Mouse (Mus musculus) kidney, adult 9 months (tissue): ENCODE results near the gene Sec61a1.

ENCODE experiments used
- DNase-seq: peaks from one replicate; pipeline ENCODE4 v3.0.0; 2022

Sec61a1 gene

DNA sequence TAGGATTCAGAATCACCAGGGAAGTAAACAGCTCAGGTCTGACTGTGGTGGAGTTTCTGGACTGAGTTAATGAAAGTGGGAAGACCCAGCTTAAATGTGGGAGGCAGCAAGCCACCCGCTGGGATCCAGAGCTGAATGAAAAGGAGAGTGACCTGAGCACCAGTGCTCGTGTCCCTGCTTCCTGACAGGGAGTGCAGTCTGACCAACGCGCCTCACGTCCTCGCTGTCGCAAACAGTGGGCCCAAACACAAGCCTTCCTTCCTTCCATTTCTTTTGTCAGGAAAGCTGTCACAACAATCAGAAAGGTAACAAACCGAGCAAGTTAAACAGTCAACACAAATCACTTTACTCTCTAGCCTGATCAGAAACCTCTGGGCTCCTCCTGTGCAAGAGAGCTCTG is 2.7 kb downstream of the Sec61a1 start:
- DNase-seq: no peak

DNA sequence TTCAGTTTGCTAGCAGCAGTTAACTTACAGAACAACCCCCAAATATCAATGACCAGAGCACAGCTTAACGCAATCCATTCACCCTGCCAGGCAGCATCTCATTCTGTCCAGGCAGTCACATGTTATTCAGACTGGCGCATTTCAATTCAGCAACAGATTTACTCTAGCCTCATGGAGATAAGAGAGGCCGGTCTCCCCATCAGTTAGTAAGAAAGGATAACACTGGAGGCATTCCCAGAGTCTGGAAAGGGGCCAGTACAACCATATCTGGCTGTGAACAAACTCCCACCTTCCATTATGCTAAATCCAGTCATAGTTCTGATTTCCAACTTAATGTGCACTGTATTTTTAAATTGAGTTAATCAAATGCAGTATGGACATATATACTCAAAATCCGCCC is 4.2 kb downstream of the Sec61a1 start:
- no peak for DNase-seq

DNA sequence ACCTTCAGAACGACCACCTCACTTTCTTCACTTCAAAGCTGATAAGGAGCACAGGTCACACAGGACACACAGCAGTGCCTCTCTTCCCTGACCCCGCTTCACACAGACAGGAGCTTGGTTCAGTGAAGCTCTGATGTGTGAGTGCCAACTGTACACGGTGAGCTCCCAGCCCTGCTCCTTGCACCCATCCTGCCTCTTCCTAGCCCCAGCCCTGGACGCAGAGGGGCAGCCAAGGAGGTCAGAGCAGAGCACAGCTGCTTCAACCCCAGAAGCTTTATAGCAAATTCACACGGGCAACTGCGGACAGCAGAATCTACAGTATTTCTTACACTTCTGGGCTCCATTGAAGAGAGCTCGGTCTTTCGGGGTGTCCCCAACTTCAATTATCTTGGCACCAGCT is 4.7 kb downstream of the Sec61a1 start:
- no peak for DNase-seq

DNA sequence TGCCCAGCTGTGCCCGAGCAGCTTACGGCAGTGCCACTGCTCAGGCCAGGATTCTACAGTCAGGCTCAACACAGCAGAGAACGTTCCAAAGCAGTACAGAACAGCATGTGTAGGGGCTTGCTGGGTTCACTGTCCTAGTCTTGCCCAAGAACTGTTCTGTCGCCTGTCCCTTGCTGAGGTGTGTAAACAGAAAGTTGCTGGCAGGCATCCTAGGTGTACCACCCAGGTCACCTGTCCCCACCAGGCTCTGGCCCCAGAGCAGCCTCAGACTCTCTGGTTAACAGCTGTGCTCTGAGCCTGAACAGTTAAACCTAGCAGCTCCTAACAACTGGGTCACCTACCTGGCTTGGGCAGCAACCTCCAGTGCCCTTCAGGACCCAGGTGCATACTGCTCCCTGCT is 15.7 kb downstream of the Sec61a1 start:
- no peak for DNase-seq

DNA sequence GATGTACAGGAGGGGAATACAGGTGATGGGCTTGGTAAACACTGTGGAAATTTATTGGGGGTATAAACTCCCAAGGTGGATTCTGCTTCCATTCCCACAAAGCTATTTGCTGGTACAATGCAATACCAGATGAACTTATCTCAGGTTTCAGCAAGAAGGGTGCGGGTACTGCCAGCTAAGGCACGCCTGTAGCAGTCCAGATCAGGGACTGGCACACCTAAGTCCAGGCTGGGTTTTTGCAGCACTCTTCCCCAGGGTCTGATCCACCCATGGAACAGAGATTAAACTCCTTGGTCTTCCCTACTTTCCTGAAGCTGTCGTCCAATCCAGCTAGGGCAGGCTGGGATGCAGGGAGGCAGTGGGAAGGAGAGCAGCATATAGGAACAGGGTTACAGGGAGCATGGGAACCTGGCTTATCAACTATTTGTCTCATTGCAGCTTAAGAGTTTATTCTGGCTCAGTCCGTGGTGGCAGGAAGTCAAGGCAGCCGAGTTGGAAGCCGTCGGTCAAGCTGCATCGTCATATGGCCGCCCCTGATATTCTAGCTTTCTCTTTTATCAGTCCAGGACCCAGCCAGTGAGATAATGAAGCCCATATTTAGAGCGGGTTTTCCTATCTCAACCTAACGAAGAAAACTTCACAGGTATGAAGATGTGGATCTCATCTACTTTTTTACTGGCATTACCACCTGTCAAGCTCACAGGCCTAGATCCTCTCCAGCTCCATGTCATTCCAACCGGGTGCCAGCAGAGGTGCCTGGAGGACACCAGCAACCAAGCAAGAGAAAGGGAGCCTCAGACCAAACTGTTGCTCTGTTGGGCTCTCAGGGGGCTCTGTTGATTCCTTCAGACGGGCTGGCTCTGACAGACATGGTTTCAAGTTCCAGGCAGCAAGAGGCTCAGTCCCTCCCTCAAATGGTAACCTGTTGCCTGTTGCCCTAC is 16.4 kb downstream of the Sec61a1 start:
- no peak for DNase-seq

DNA sequence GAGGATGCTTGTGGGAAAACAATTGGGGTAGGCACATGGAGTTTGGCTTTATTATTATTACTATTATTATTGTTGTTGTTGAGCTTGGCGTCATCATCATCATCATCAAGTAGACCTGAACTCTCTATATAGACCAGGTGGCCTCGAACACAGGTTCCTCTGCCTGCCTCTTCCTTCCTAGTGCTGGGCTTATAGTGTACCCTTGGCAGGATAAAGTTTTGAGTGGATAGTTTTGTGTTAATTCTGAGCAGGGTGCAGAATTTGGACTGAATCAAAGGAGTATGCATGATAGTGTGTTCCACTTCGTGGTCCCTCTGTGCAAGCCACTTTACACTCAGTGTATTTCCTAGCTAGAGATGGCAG is 18.3 kb downstream of the Sec61a1 start:
- DNase-seq: no peak

DNA sequence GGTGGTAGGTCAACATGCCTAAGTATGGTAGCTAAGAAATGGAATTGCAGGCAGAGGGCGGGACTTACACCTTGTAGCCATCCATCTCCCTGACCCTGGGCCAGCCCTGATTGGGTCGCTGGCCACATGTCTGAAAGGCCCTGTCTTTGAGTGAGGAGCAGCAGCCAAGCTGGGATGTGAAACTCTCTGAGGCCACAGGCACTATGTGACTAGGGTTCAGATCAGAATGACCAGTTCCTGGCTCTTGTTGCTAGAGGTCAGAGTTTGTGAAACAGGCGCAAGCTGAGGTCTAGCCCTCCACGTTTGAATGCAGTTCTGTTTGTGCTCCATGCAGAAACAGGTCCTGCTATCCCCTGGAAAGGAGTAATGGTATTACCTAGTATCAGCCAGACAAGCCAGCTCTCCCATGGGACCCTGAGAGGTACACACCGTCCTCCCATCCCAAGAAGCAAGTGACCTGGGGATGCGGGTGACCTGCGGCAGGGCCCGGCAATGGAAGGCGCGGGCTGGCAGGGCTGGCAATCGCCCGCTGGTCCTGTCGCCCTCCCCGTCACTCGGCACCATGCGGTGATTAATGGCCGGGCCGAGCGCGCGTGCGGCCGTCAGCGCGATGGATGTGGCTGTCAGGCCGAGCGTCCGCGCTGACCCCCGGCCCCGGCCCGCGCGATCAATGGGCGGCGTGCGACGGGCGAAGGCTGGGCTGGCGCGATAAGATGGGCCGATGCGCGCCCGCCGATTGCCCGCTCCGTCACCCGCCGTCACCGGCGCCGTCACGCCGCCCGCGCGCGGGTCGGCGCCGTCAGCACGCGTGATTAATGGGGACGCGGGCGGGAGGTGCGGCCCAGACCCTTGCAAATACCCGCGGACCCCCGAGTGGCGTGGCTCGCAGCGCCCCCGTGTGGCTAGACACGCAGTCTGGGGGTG is 19.0 kb downstream of the Sec61a1 start:
- DNase-seq: no peak

DNA sequence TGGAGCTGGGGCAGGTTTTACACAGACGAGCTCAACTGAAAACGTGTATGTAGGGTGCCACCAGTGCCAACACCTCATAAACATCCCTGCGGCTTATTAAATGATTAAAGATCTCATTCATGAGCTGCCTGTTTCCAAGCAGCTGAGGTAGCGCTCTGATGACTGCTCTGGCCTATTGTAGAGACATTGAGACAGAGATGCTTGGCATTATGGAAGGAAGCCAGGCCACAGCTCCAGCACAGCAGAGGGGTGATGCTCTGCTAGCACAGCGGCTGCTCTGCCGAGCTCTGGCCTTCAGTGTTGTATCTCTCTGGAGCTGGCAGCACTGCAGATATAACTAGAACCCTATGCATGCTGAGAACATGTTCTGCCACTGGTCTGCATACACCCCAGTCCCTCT is 25.0 kb downstream of the Sec61a1 start:
- DNase-seq: no peak

DNA sequence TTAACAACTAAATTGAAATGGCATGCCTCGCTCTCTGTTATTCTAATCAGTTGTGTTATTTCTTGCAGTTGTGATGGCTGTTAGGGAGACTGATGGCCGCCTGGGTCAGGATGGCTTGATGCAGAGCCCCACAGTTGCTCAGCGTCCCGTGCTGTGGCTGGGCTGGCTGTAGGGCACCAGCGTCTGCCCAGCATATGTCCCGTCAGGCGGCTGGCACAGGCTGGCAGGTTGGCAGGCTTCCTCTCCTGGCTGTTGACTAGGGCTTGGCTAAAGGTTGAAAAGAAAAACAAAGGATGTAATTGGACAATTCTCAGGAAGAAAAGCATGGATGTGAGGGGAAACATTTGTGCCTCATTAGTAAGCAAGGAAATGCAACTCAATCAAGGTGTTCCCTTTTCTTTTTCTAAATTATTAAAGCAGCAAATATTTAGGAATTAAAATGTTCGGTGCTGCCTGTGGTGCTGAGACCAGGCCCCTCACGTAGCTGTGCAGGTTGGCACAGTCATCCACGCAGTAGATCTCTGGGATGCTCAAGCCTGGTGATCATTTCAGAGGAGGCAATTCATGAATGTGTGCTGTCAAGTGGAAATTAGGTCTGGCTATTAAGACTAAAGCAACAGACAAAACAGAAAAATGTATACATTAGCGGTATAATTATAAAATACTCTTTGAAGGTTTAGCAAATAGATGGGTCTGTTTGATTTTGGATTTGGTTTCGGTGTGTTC is 27.9 kb downstream of the Sec61a1 start:
- no peak for DNase-seq

DNA sequence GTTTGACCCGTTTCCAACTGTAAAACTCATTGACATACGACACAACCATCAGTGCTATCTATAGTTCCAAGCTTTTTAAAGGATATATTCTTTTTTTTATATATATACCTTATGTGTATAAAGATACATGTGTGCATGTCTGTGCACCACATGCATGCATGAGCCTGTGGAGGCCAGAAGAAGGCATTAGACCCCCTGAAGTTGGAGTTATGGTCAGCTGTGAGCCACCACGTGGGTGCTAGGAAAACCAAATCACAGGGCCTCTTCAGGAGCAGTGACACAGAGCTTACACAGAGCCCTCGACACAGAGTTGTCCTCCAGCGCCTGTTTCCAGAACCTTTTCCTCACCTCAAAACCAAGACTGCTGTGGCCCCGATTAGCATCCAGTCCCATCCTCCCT is 28.9 kb downstream of the Sec61a1 start:
- DNase-seq: no peak

DNA sequence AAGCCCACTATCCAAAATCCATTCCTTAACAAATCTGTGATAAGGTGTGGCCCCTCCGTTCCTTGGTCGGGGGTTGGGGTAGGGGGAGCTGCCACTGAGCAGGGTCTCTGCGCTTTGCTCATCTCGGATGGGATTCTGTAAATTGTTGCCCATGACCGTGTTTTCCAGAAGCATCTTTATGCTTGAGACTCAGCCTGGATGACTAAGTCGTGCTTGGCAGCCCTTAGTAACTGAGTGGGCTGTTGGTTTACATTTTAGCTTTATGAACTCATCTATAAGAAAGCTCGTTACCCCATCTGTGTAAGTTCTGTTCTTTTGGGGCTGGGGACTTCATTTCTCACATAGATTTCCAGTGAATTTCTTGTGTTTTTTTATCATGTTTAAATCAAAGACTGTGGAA is 29.7 kb downstream of the Sec61a1 start:
- no peak for DNase-seq

DNA sequence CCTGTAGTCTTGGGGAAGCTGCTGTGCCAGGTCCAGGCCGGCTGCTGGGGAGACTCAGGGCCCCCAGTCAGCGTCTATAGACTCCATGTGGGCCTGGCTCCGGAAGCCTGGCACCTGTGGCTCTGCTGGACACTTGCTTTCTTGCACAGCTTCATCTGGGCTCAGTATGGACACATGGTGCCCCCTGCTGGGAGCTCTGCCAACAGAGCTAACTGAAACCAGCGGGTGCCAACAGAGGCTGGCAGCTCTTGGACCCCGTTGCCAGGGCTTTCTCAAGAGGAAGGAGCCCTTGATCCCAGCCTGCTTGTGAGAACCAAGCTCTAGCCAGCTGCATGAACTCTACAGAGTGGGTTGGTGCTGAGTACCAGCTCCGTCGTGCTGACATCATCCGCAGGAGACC is 31.8 kb downstream of the Sec61a1 start:
- DNase-seq: peak; percentile 40

DNA sequence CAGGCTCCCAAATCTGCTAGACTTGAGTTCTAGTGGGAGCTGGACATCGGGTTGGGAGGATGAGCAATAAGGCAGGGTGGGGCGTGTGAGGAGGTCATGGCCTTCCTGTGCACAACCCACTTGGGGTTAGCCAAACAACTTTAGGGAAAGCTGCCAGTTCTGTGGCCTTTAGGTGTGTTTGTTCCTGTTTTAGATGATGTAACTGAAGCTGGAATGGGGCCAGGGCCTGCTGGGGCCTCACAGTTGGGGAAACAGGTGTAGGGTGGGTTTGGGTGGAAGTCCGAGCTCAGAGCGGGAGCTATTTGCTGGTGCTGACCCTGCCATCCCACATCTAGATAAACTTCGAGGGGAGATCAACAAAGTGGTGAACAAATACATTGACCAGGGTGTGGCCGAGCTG is 33.3 kb downstream of the Sec61a1 start:
- DNase-seq: peak; percentile 18

DNA sequence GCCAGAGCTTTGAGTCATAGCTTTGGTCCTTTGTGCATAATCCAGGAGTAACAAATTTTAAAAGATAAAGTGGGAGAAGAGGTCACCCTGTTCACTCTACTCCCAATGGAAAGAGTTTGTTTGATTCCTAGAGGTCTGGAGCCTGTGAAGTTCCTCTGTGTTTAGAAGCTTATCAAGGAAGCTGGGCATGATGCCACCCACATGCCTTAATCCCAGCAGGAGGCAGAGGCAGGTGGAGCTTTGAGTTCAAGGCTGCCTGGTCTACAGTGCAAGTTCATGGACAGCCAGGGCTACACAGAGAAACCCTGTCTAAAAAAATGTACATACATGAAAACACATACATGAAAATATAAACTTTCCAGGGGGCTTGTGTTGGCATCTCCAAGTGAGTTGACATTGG is 34.8 kb downstream of the Sec61a1 start:
- DNase-seq: no peak

DNA sequence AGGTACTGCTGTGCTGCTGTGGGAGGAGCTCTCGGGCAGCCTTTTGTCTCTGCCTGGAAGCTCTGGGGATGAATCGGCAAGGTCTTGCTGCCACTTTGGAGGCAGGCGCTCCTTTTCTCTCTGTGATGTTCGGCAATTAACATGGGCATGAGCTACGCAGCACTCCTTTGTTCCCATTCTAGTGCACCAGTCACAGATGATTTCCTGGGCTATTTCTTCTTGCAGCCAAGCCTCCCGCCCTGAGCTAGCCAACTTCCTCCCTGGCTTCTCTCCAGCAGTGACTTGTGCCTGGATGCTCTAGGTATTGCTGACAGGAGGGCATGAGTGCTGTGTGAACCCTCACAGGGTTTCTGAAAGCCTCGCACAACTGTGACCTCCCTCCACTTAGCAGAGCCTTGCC is 35.6 kb downstream of the Sec61a1 start:
- DNase-seq: peak; percentile 34

DNA sequence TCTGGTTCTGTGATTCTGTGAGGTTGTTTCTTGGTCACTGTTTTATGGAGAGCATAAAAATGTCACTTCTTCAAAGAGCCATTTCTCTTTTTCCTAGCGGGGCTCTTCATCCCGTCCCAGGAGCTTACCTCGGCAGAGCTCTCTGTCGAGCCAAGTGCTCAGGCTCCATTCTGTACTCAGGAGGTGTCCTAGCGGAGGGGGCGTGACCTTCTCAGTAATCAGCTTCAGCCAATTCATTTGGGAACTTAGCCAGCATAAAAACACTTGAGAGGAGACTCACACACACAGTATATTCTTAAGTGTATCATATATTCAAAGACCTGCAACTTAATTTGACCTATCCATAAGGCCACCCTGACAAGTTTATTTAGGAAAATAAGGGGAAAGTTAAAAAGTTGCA is 38.3 kb downstream of the Sec61a1 start:
- DNase-seq: no peak

DNA sequence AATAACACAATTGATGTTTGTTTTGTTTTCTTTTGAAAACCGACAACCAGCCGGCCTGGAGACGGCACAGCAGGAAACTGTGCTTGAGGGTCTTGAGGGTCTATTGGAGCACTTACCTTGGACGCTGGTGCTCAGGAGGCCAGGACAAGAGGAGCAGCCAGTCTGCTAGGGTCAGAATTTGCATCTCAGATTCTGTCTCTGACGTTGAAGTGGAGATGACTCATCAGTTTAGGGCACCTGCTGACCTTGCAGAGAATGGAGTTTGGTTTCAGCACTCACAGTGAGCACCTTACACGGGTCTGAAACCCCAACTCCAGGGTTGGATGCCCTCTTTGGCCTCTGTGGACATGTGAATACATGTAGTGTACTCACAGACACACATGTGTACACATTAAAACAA is 48.8 kb downstream of the Sec61a1 start:
- no peak for DNase-seq

DNA sequence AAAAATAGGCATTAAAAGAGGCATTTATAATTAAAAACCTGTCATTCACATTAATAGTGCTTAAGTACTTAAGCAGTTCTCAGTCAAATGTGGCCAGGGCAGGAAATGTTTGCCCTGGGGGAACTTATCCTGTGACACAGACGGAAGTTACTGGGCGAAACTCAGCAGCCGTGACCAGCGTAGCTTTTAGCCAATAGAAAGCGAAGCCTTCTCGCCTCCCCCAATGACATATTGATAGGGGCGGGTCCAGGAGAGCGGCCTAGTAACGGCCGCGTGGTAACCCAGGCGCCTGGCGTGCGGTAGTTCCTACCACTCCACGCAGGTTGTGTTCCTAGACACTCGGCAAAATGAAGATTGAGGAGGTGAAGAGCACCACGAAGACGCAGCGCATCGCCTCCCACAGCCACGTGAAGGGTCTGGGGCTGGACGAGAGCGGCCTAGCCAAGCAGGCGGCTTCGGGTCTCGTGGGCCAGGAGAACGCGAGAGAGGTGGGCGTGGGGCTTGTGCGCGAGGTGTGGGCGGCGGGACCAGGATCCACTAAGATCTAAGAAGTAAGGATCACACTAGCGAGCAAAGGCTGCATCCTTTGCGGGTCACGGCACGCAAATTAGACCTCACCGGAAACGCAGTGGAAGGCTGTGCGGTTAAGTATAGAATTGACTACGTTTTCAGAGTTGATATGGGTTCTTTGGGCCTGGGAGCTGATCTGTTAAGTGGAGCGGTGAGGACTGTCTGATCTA is 53.4 kb downstream of the Sec61a1 start, which contains the start of gene Ruvbl1:
TSS of gene Ruvbl1 (plus strand) at position 229 of the 740 bp plus-strand sequence.
- DNase-seq: peak; percentile 96

DNA sequence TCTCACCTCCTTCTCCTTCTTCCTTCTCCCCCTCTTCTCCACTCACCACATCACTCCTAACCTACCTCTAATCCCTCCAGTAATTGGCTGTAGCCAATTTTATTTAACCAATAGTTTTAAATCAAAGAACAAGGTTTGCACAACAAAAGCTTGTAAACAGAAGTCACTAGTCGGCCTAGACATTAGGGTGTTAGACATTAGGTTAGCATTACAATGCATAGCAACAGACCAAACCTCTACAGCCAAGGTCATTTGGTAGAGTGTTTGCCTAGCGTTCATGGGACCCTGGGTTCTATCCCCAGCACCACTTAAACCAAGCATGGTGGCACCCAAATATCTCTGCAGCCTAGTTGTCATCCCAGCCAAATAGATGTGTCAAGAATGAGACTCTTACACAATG is 64.2 kb downstream of the Sec61a1 start:
- DNase-seq: no peak
